Mouse (Mus musculus) T-cell, adult 2 months (primary cell): ENCODE measurements around the gene Samd1.

ENCODE experiments used
- DNase-seq: peaks from one replicate; pipeline ENCODE4 v3.0.0; 2022; ENCODE audit warnings: low spot score

Samd1 gene

DNA sequence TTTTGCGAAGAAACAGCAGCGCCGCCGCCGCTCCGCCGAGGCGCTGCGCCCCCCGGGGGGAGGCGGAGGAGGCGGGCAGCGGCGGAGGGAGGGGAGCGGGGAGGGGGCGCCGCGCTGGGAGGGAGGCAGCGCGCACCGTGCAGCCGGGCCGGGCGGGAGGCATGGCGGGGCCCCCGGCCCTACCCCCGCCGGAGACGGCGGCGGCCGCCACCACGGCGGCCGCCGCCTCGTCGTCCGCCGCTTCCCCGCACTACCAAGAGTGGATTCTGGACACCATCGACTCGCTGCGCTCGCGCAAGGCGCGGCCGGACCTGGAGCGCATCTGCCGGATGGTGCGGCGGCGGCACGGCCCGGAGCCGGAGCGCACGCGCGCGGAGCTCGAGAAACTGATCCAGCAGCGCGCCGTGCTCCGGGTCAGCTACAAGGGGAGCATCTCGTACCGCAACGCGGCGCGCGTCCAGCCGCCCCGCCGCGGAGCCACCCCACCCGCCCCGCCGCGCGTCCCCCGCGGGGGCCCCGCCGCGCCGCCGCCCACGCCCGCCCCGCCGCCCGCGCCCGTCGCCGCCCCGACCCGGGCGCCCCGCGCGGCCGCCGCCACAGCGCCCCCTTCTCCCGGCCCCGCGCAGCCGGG is at the start of gene Samd1:
Gene Samd1, plus strand, starts transcription at position 162 of the 631 bp plus-strand sequence.
- peak; percentile 35 for DNase-seq

GRCm38 (mm10) chr8:83954749-83955105 is 42.7 kb upstream of the Samd1 start:
- DNase-seq, result no peak

GRCm38 (mm10) chr8:83955106-83955957 is 42.1 kb upstream of the Samd1 start, which contains the start of the genes Gm10644 and Asf1b:
Gm10644 (minus strand) TSS chr8:83955205.
Asf1b (plus strand) TSS chr8:83955507.
- DNase-seq, result peak; percentile 98

- DNase-seq, result no peak
These were observed 41.6 kb upstream of the Samd1 start for GRCm38 (mm10) chr8:83955958-83956218.

DNA sequence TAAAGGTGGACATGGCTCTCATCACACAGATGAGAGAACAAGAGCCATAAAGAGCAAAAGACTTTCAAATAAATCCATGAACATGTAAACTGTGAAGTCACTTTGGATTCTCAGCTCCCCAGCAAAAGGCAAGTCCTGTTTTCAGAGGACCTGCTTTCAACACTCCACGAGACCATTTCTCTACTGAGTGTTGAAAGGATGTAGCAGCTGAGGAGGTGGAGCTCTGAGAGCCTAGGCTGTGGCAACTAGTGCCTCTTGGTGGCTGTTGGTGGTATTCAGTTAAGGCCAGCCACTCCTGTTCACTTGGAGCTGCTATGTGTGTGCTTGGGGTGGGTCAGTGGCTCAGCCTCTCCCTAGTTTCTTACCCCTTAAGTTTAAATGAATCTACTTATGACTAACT is 40.7 kb upstream of the Samd1 start:
- DNase-seq, result peak; percentile 54

GRCm38 (mm10) chr8:83964015-83964765 is 33.3 kb upstream of the Samd1 start:
- no peak for DNase-seq

DNA sequence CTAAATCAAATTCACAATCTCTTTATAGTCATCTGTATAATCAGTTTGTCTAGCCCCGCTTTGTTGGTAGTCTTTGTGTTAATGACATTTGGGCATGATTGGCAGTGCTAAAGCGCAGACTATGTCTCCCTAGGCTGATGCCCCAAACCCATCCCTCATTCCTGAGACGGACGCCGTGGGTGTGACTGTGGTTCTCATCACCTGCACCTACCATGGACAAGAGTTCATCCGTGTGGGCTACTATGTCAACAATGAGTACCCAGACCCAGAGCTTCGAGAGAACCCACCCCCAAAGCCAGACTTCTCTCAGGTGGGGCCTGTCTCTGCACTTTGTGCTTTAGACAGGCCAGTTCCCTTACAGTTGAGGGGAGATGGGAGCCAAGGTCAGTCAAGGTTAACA is 29.8 kb upstream of the Samd1 start:
- no peak for DNase-seq

DNA sequence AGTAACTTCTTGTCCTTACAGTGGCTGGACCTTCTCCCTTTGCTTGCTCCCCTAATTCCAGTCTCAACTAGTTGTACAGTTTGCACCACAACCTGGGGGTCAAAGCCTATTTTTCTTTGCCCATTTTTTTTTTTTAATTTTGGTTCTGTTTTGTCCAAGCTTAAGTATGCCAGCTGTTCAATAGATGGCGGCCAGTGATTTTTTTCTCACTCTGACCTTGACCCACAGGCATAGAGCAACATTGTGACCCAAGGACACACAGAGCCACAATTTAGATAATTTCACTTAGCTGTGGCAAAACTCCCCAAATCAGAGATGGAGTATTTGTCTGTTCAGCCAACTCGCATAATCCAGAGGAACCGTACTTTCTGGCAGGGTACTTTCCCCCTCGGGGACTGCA is 26.4 kb upstream of the Samd1 start:
- DNase-seq, result no peak

DNA sequence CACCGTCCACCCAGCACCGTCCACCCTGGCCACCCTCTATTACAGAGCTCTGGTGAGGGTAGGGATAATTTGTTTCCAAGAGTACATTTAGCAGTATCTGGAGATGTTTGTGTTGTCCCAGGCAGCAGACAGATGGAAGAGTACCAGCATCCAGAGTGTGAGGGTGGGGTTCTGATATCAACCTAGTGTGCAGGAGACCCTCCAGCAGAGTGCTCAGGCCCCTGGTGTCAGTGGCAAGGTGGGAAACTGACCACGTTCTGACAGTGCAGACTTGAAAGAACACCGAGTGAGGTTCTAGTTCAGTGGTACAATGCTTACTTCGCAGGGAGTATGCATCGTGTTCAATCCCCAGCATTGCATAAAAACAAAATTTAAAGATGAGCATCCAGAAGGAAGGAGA is 25.8 kb upstream of the Samd1 start:
- DNase-seq, result no peak

DNA sequence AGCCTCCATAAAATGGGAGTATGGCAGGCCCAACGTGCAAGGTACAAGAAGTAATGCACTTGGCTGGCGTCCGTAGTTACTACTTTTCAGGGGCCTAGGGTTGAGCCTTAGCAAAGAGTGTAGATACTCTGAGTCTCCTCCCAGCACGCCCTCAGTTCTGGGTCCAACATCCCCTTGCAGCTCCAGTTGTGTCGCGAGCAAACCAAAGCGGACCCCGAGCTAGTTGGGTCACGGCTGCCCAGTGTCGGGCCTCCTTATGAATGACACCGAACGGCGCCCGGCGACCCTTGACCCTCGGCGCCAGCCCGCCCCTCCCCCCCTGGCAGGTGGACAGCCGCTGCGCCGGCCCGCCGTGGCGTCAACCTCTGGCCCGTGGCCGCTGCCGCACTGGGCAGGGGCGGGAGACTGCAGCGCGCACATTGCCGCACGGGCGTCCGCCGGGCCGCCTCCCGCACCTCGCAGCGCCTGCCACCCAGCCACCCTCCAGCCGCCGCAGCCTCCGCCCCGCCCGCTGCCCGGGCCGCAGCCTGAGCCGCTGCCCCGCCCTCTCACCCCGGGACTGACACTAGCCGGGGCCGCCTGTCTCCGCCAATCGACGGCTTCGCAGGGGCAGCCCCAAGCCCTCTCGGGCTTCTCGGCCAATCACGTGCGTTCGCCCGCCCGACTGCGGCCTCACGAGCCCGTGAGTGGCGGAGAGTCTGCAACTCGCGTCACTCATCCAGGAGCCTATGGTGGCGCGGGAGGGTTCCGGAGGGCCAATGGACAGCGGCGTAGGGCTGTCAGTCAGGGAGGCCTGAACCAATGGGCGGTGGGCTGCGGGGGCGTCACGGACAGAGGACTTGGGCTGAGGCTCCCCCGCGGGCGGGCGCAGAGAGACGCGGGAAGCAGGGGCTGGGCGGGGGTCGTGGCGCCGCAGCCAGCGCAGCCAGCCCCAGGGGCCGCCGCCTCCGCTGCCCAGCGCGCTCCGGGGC is 25.0 kb upstream of the Samd1 start, which contains the start of gene Prkaca:
Gene Prkaca, plus strand, starts transcription at position 844 of the 971 bp plus-strand sequence.
- peak; percentile 98 for DNase-seq

DNA sequence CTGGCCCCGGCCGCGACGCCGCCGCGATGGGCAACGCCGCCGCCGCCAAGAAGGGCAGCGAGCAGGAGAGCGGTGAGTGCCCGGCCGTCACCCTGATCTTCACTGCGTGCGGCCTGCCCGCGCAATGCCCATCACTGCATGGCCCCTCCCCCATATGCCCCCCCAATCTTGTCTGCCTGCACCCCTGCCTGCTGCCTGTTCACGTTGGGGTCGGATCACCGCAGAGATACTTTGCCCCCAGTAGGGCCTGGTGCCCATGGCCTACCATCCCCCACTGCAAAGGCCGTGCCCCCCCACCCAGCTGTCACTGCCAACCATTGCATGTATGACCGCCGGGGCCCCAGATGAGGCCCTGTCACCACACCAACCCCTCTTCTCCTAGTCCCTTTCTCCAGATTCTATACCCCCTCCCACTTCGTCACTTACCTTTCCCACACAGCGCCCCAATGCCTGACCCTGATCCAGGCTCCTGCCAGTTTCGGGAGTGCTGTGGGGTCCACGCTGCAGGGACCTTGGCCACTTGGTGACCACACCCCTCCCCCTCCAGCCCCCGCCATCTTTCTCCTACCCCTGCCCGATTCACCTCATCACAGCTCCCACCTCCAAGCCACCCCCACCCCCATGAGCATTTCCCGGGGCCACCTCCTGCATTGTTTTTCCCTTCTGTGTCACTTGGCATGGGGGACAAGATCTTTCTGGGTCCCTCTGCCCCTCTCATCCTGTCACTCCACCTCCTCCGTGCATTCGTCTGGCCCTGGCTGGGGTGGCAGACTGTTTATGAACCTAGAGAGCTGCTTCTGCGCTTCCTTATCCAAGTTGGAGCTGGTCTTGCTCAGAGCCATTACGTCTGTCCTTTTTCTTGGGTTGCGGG is 24.1 kb upstream of the Samd1 start:
- peak; percentile 13 for DNase-seq

DNA sequence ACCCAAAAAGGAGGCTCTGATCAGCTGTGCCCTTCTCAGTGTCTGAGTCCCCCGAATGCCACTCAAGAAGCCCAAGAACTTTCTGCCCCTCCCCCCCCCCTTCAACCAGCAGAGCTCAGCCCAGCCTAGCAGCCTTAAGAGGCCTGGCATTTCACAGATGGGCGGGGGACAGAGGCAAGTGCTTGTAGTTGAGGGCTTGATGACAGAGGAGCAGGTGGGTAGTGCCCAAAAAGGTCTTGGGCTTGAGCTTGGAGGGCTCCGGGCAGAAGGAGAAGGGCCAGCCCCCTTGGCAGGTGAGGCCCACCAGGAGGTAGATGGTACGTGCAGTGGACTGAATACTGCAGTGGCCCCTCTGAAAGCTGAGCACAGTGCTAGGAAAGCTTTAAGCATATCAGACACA is 23.0 kb upstream of the Samd1 start:
- no peak for DNase-seq

GRCm38 (mm10) chr8:83976101-83976630 is 21.3 kb upstream of the Samd1 start:
- DNase-seq, result peak; percentile 63

DNA sequence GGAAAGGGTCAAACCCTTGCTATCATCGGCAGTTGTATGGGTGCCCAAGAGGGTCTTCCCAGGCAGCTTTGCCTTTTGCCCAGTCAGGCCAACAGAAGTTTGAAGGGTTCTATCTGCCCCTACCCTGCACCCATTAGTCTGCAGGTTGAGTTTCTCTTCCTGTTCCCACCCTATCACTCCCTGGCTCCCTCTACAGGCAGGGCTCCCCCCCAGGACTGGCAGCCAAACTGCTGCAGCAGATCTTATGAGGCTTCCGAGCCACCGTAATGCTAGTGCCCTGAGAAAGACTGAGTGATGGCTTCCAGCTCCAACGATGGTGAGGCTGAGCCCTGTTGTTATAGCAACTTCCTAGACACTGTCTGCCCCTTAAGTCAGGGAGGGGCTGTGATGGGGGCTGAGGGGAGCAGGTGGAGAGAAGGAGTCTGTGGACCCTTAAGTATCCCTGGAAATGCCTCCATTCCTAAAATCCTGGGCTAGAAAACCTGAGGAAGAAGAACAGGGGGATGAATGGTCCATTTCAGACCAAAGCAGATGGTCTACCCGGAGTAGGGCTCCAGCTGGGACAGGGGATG is 20.6 kb upstream of the Samd1 start:
- peak; percentile 22 for DNase-seq

- no peak for DNase-seq
These were observed 19.8 kb upstream of the Samd1 start for GRCm38 (mm10) chr8:83977646-83978045.

DNA sequence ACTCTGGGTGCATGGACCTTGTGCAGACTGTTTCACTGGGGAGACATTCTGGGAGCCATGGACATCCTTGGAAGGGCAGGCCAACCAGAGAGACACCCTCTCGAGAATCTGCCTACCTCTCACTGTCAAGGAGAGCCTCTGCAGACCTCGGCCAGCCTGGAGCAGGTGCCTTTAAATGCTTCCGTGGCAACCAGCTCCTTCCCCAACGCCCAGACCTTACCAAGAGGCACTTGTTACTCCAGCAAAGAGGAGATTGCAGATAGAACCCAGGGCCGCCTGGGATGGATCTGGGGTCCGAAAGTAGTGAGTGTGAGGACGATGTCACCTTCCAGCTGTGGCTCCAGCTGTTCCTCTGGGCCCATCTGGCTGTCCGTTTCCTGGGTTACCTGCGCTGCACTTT is 19.3 kb upstream of the Samd1 start:
- no peak for DNase-seq

GRCm38 (mm10) chr8:83980250-83980649 is 17.2 kb upstream of the Samd1 start:
- no peak for DNase-seq

- no peak for DNase-seq
These were observed 16.6 kb upstream of the Samd1 start for GRCm38 (mm10) chr8:83980845-83981244.

- DNase-seq, result no peak
These were observed 15.9 kb upstream of the Samd1 start for GRCm38 (mm10) chr8:83981533-83981932.

GRCm38 (mm10) chr8:83982449-83982848 is 15.0 kb upstream of the Samd1 start:
- DNase-seq, result no peak
